Mouse (Mus musculus) liver, embryonic 14.5 days (tissue): ENCODE data around the gene Frrs1l. TPM values are rescaled to one million over a fixed set of nuclear protein-coding genes. Genes with fewer than 3 reads are reported as not detected.
A peak's percentile ranks its signal among the peaks of the same experiment; 100 is the strongest.

Experiments
- ATAC-seq: fragments of 200-750 bp; cut with Nextera tagmentation; 2 replicates; pipeline ENCODE4 v1.8.0; 2017; ENCODE audit warnings: moderate number of reproducible peaks, mild to moderate bottlenecking, moderate library complexity; ENCODE audit not compliant: insufficient read depth
- DNase-seq, 3 experiments: peaks; one replicate each; pipeline ENCODE4 v3.0.0-alpha.2; 2012 to 2013; ENCODE audit warnings: low read depth in 3 of 3, low spot score in 3 of 3
- H3K27ac ChIP-seq: fragments of 300-500 bp; sonication (generic); 2 replicates; pipeline ENCODE4 v1.5.1; 2014; ENCODE audit warnings: moderate library complexity, mild to moderate bottlenecking, control low read depth, inconsistent platforms
- H3K27me3 ChIP-seq: fragments of 300-500 bp; sonication (generic); 2 replicates; pipeline ENCODE4 v1.6.1; 2014; ENCODE audit warnings: mild to moderate bottlenecking, low read length, moderate library complexity; ENCODE audit not compliant: control insufficient read depth, insufficient read depth
- H3K36me3 ChIP-seq: fragments of 300-500 bp; sonication (generic); replicated peaks from 2 replicates; pipeline ENCODE4 v1.6.1; 2014; ENCODE audit warnings: low read depth; ENCODE audit not compliant: control insufficient read depth, insufficient read depth
- H3K4me1 ChIP-seq, 2 experiments: fragments of 200-500 bp in 1 of 2; fragments of 300-500 bp in 1 of 2; sonication (generic) in 1 of 2; replicated peaks; 2 replicates each; pipeline ENCODE4 v1.6.1; 2012 to 2014; ENCODE audit warnings: antibody characterized with exemption in 1 of 2, inconsistent platforms in 1 of 2, low read length in 1 of 2; ENCODE audit not compliant: control insufficient read depth in 2 of 2, insufficient read depth in 2 of 2
- H3K4me2 ChIP-seq: fragments of 300-500 bp; sonication (generic); 2 replicates; pipeline ENCODE4 v1.6.1; 2014; ENCODE audit warnings: low read depth, mild to moderate bottlenecking, control low read depth, moderate library complexity
- H3K4me3 ChIP-seq, 2 experiments: fragments of 200-500 bp in 1 of 2; fragments of 300-500 bp in 1 of 2; sonication (generic) in 1 of 2; 2 replicates each; pipeline ENCODE4 v1.5.1; 2012 to 2014; ENCODE audit warnings: low read depth in 2 of 2, low read length in 2 of 2, mild to moderate bottlenecking in 2 of 2, control low read depth in 1 of 2, inconsistent platforms in 1 of 2, moderate library complexity in 1 of 2; ENCODE audit not compliant: insufficient read depth in 1 of 2
- H3K9ac ChIP-seq: fragments of 300-500 bp; sonication (generic); replicated peaks from 2 replicates; pipeline ENCODE4 v1.6.1; 2014; ENCODE audit warnings: mild to moderate bottlenecking, control low read depth, moderate library complexity
- H3K9me3 ChIP-seq: fragments of 300-500 bp; sonication (generic); 2 replicates; pipeline ENCODE4 v1.6.1; 2016; ENCODE audit warnings: low read length, mixed read lengths; ENCODE audit not compliant: control insufficient read depth
- CTCF ChIP-seq: IDR thresholded peaks from 2 replicates; pipeline ENCODE4 v1.5.1; 2016; ENCODE audit warnings: antibody characterized with exemption, low read depth, control low read depth
- EP300 ChIP-seq: IDR thresholded peaks from 2 replicates; pipeline ENCODE4 v1.6.1; 2016; ENCODE audit warnings: antibody characterized with exemption, low read depth
- WGBS: fragments of 180-500 bp; shearing (Covaris S2); extraction: QIAGEN DNeasy Blood & Tissue Kit; methylation state at CpG from one replicate; pipeline ENCODE4 v1.1.7; 2014; ENCODE audit not compliant: insufficient replicate concordance; 5-methylcytosine and 5-hydroxymethylcytosine counted together
- polyA plus RNA-seq, 2 experiments: library from polyadenylated mRNA; depleted of rRNA in 1 of 2; stranded (reverse) in 1 of 2; unstranded in 1 of 2; fragments of >200 nt; fragmentation: Nextera tagmentation in 1 of 2; extraction: Ambion mirVana in 1 of 2; gene quantifications; 2 replicates each; pipeline versions ENCODE4 v1.2.1 to v1.2.3; 2012 to 2014

The Frrs1l gene
- polyA plus RNA-seq, 2 experiments, result under 0.01 TPM; not detected in 1

DNA sequence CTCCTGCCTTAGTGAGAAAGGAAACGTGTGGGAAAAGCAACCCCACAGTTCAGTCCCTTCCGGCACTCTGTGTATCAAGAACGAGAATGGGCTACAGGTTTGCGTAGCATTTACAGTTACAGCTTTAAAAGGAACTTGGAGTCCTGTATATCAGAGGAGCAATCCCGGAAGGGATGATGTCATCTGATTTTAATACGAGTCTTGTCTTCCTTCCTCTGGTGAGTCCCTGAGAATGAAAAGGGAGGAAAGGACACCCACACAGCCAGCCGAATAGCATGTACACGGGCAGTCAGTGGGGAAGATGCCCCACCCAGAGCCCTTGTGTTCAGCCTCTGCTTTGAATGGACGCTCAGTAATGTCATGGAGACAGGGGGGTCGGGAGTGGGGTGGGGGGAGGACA is 37.8 kb upstream of the Frrs1l start:
- WGBS, result 26% methylated on average over 10 of the region's 10 CpGs
- no peak for TF ChIP-seq EP300
- TF ChIP-seq CTCF, result no peak
- no peak overlapping the region for H3K4me2 ChIP-seq

DNA sequence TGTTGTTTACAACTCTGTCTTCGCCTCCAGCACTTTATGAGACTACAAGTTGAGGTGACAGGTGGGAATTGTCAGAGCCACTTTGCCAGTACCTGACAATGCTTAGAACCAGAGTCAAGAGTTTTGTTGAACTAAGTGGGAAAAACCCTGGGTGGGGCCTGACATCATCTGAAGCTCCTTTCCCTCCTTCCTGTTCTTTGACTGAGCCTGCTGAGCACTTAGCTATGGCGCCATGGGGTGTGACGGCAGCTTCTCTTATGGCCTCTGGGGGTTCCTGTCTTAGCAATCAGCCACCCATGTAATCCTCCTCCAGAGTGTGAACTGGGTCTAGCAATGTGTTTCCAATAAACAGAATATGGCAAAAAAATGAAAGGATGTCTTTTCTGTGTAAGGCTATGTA is 33.3 kb upstream of the Frrs1l start:
- Histone ChIP-seq H3K4me2 (no peak overlapping the region), H3K27ac (no peak overlapping the region), H3K9ac (no peak overlapping the region), H3K9me3 (no peaks in the 10 kb centered on the region), H3K27me3 (no peaks in the 10 kb centered on the region), H3K36me3 (no peaks in the 10 kb centered on the region), H3K4me3 (no peak overlapping the region), H3K4me1 (peaks cover 0 to 3% of the 10 kb centered on the region in 2 experiments; a peak in 1 of 4 replicates)
- ATAC-seq (no peak), DNase-seq (no peak)
- TF ChIP-seq EP300, result no peak
- TF ChIP-seq CTCF, result no peak
- WGBS, result 59% methylated on average over 3 of the region's 3 CpGs

More for the DNA sequence above, 37.8 kb upstream of the Frrs1l start:
- Histone ChIP-seq H3K4me1 (peaks cover 0 to 3% of the 10 kb centered on the region in 2 experiments; a peak in 1 of 4 replicates), H3K27me3 (no peaks in the 10 kb centered on the region), H3K9ac (no peak overlapping the region), H3K4me3 (no peak overlapping the region), H3K36me3 (no peaks in the 10 kb centered on the region), H3K9me3 (no peaks in the 10 kb centered on the region), H3K27ac (no peak overlapping the region)
- ATAC-seq (no peak), DNase-seq (no peak)

DNA sequence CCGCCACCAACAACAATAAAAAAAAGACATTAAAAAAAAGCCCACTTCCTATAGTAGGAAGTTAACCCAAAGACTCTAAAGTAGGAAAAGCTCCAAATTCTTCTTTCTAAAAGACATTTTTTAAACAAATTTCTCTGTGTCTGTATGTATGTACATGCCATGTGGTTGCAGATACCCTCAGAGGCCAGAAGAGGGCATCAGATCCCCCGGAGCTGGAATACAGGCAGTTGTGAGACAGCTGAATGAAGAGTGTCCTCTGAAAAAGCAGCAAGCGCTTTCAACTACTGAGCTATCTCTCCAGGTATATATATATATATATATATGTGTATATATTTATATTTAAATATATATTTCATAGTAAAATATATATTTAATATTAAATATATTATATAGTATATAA is 31.1 kb upstream of the Frrs1l start:
- peak; percentile 26 for TF ChIP-seq CTCF
- no peak for TF ChIP-seq EP300
- Histone ChIP-seq H3K9ac (no peak overlapping the region), H3K9me3 (no peaks in the 10 kb centered on the region), H3K4me3 (no peak overlapping the region), H3K4me2 (no peak overlapping the region), H3K27ac (no peak overlapping the region), H3K27me3 (no peaks in the 10 kb centered on the region), H3K36me3 (no peaks in the 10 kb centered on the region), H3K4me1 (no peaks in the 10 kb centered on the region)
- ATAC-seq (no peak), DNase-seq (no peak)
- 69% methylated on average over 3 of the region's 3 CpGs for WGBS

DNA sequence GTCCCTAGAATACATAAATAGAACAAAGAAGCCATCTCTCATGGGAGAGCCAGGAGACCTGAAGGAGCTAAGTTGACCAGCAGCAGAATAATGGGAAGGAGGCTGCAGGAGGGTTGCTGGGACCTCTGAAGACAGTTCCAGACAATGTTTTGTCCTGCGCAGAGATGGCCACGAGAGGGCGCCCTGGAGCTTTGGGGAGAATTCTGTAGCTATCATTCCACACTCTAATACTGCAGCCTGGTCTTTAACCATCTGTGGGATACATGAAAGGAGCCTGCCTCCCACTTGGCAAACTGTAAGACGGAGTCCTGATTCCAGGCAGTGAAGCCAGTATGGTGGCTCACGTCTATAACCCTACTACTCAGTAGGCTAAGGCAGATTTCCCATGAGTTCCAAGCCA is 27.0 kb upstream of the Frrs1l start:
- Histone ChIP-seq H3K4me1 (no peaks in the 10 kb centered on the region), H3K36me3 (no peaks in the 10 kb centered on the region), H3K4me3 (no peak overlapping the region), H3K27me3 (no peaks in the 10 kb centered on the region), H3K27ac (no peak overlapping the region), H3K4me2 (no peak overlapping the region), H3K9me3 (no peaks in the 10 kb centered on the region), H3K9ac (no peak overlapping the region)
- 18% methylated on average over 5 of the region's 5 CpGs for WGBS
- TF ChIP-seq CTCF (peak; percentile 90), EP300 (no peak)
- DNase-seq (peak in 2 of 3 experiments; percentile 20 to 22), ATAC-seq (no peak)

DNA sequence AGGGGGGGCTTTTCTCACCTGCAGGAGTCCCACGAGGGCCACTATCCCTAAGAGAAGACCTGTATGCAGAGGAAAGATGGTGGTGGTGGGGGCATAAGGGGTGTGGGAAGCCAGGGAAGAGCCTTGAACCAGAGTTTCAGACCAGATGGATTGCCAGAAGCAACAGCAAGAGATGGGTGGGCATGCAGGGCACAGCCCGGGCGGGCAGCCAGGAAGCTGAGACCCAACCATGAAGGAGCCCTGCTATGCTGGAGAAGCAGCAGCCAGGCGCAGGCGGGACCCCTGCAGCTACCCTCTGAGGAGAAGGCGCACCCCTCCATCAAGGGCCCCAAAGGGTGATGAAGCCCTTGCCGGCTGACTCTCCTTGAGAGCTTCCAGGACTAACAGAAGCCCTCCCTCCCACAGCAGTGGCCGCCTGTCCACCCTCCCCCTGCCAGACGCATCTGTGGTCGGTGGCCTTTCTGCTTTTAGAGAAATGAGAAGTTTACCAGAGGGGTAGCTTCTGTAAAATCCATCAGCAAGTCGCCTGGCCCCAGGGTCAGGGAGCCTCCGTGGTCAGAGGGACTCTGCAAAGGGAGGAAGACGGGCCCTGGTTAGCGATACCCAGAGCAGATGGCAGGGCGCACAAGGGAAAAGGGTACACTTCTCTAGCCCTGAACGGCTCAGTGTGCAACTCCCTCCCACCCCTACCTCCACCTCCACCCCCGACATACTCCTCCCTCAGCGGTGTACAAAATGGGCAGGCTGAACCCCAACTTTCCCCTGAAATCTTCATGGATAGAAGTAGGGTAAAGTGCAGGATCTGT is 26.4 kb upstream of the Frrs1l start:
- Histone ChIP-seq H3K4me2 (no peak overlapping the region), H3K4me1 (no peaks in the 10 kb centered on the region), H3K36me3 (no peaks in the 10 kb centered on the region), H3K9ac (no peak overlapping the region), H3K4me3 (no peak overlapping the region), H3K27ac (no peak overlapping the region), H3K27me3 (no peaks in the 10 kb centered on the region), H3K9me3 (no peaks in the 10 kb centered on the region)
- TF ChIP-seq EP300 (no peak), CTCF (no peak)
- ATAC-seq (no peak), DNase-seq (no peak)
- 39% methylated on average over 18 of the region's 18 CpGs for WGBS
